Mouse (Mus musculus) lung, postnatal 0 days (tissue): ENCODE results near the gene Arhgap24.

Experiments
- CTCF ChIP-seq: IDR thresholded peaks from 2 replicates; pipeline ENCODE4 v1.5.1; 2016; ENCODE audit warnings: antibody characterized with exemption, mild to moderate bottlenecking
- EP300 ChIP-seq: IDR thresholded peaks from 2 replicates; pipeline ENCODE4 v1.6.1; 2016; ENCODE audit warnings: antibody characterized with exemption, mild to moderate bottlenecking, control low read depth

DNA sequence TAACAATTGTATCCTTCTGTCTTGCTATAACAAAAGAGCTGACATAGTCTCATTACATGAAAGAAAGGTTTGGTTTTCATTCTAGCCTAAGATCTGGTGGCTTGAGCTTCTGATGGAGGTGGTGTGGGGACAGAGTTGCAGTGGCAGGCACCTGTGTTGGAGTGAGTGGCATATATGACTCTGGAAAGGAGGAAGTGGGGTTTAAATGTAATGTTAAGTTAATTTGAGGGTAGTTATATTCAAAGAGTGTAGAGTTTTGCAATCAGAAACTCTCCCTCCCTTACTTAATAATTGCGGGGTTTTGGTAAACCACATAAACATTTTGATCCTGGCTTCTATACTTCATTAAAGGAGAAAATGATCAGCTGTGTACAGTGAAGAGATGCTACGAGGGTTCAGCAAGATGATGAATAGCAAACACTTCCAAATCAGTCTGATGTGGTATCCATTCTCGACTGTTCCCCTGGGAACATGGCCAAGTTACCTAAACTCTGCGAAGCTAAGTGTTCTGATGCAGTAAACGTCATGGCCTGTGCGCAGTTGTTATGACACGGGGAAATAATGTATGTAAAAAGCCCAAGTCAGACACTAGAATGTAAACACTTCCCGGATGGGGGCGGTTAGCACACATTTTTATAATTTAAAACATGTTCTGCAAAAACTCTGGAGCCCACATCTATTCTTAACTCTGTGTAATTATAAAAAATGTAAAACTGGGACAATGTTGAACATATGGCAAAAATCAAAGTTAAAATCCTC lies 41.9 kb upstream of the Arhgap24 start:
- no peak for TF ChIP-seq EP300
- no peak for TF ChIP-seq CTCF
